Mouse (Mus musculus) MEL (cell line): ENCODE data around the gene Tsacc. TPM values are rescaled to one million over a fixed set of nuclear protein-coding genes. Genes with fewer than 3 reads are reported as not detected.
"Not testable (repeated sequence)": the region's sequence is repeated elsewhere in the genome, so short reads cannot be mapped to it uniquely, and the experiment has no call there.

Source experiments
- DNase-seq: peaks from one replicate; pipeline ENCODE4 v3.0.0; 2011; ENCODE audit warnings: low read depth, low spot score
- H3K27ac ChIP-seq: 2 replicates; pipeline ENCODE4 v1.5.1; 2012; ENCODE audit warnings: low read depth, mild to moderate bottlenecking, control low read depth, low read length, moderate library complexity; ENCODE audit not compliant: control insufficient read depth
- H3K27me3 ChIP-seq, 2 experiments: fragments of 150-350 bp in 1 of 2; sonication (generic) in 1 of 2; 2 replicates each; pipeline ENCODE4 v1.6.1; 2012; ENCODE audit warnings: low read length in 2 of 2, mild to moderate bottlenecking in 2 of 2, improper control_type of control experiment in 1 of 2, moderate library complexity in 1 of 2; ENCODE audit not compliant: insufficient read depth in 2 of 2, control insufficient read depth in 1 of 2
- H3K36me3 ChIP-seq, 2 experiments: 2 replicates each; pipeline ENCODE4 v1.6.1; 2012 to 2014; ENCODE audit warnings: low read length in 2 of 2, improper control_type of control experiment in 1 of 2, inconsistent platforms in 1 of 2, mild to moderate bottlenecking in 1 of 2; ENCODE audit not compliant: insufficient read depth in 2 of 2, control insufficient read depth in 1 of 2
- H3K4me1 ChIP-seq, 2 experiments: fragments of 150-350 bp in 1 of 2; sonication (generic) in 1 of 2; 2 replicates each; pipeline ENCODE4 v1.6.1; 2012; ENCODE audit warnings: low read length in 2 of 2, improper control_type of control experiment in 1 of 2, mild to moderate bottlenecking in 1 of 2; ENCODE audit not compliant: insufficient read depth in 2 of 2, control insufficient read depth in 1 of 2
- H3K4me3 ChIP-seq, 2 experiments: fragments of 150-350 bp in 1 of 2; sonication (generic) in 1 of 2; 2 replicates each; pipeline ENCODE4 v1.5.1; 2012; ENCODE audit warnings: low read depth in 2 of 2, low read length in 2 of 2, mild to moderate bottlenecking in 2 of 2, moderate library complexity in 2 of 2, control low read depth in 1 of 2, improper control_type of control experiment in 1 of 2; ENCODE audit not compliant: control insufficient read depth in 1 of 2, insufficient read depth in 1 of 2
- H3K79me2 ChIP-seq: 2 replicates; pipeline ENCODE4 v1.6.1; 2012; ENCODE audit warnings: mild to moderate bottlenecking, low read length, moderate library complexity; ENCODE audit not compliant: control insufficient read depth, poor library complexity, insufficient read depth
- H3K9ac ChIP-seq: 2 replicates; pipeline ENCODE4 v1.6.1; 2012; ENCODE audit warnings: low read depth, mild to moderate bottlenecking, control low read depth, low read length, moderate library complexity; ENCODE audit not compliant: control insufficient read depth, poor library complexity, severe bottlenecking
- H3K9me3 ChIP-seq: fragments of 150-350 bp; sonication (generic); replicated peaks from 2 replicates; pipeline ENCODE4 v1.6.1; 2012; ENCODE audit warnings: mild to moderate bottlenecking, low read length, improper control_type of control experiment, moderate library complexity; ENCODE audit not compliant: insufficient read depth
- BHLHE40 ChIP-seq: IDR thresholded peaks from 2 replicates; pipeline ENCODE4 v1.6.1; 2012; ENCODE audit warnings: low read depth, mild to moderate bottlenecking, inconsistent platforms, low read length, improper control_type of control experiment, borderline replicate concordance
- CTCF ChIP-seq, 3 experiments: IDR thresholded peaks in 2 of 3; conservative IDR thresholded peaks in 1 of 3; 2 replicates each; pipeline ENCODE4 v1.5.1; 2011 to 2012; ENCODE audit warnings: low read length in 3 of 3, low read depth in 2 of 3, mild to moderate bottlenecking in 2 of 3, improper control_type of control experiment in 1 of 3, inconsistent platforms in 1 of 3, mixed read lengths in 1 of 3, moderate library complexity in 1 of 3; ENCODE audit not compliant: control insufficient read depth in 1 of 3, insufficient read depth in 1 of 3, poor library complexity in 1 of 3, severe bottlenecking in 1 of 3
- ELF1 ChIP-seq: IDR thresholded peaks from 2 replicates; pipeline ENCODE4 v1.6.1; 2014; ENCODE audit warnings: low read depth, mild to moderate bottlenecking, inconsistent platforms, low read length, improper control_type of control experiment, moderate library complexity
- EP300 ChIP-seq, 2 experiments: IDR thresholded peaks; 2 replicates each; pipeline ENCODE4 v1.6.1; 2011; ENCODE audit warnings: improper control_type of control experiment in 2 of 2, low read length in 2 of 2, low read depth in 1 of 2, mild to moderate bottlenecking in 1 of 2
- GATA1 ChIP-seq: IDR thresholded peaks from 2 replicates; pipeline ENCODE4 v1.6.1; 2011; ENCODE audit warnings: low read depth, low read length, improper control_type of control experiment
- HCFC1 ChIP-seq: IDR thresholded peaks from 2 replicates; pipeline ENCODE4 v1.6.1; 2012; ENCODE audit warnings: low read depth, mild to moderate bottlenecking, inconsistent platforms, low read length, improper control_type of control experiment, moderate library complexity
- JUND ChIP-seq: IDR thresholded peaks from 2 replicates; pipeline ENCODE4 v1.6.1; 2011; ENCODE audit warnings: low read depth, mild to moderate bottlenecking, improper control_type of control experiment, low read length
- MAFK ChIP-seq: IDR thresholded peaks from 2 replicates; pipeline ENCODE4 v1.6.1; 2011; ENCODE audit warnings: low read depth, mild to moderate bottlenecking, low read length, improper control_type of control experiment, borderline replicate concordance
- MYB ChIP-seq: IDR thresholded peaks from 2 replicates; pipeline ENCODE4 v1.6.1; 2011; ENCODE audit warnings: mild to moderate bottlenecking, low read depth, low read length, improper control_type of control experiment
- NELFE ChIP-seq: IDR thresholded peaks from 2 replicates; pipeline ENCODE4 v1.6.1; 2011; ENCODE audit warnings: low read depth, low read length, improper control_type of control experiment
- POLR2AphosphoS2 ChIP-seq: IDR thresholded peaks from 2 replicates; pipeline ENCODE4 v1.6.1; 2011; ENCODE audit warnings: low read length, improper control_type of control experiment
- POLR2AphosphoS5 ChIP-seq: IDR thresholded peaks from 2 replicates; pipeline ENCODE4 v1.6.1; 2012; ENCODE audit warnings: low read depth, borderline replicate concordance, mild to moderate bottlenecking, inconsistent platforms, low read length, moderate library complexity, mixed read lengths
- TBP ChIP-seq: IDR thresholded peaks from 2 replicates; pipeline ENCODE4 v1.8.0; 2011; ENCODE audit warnings: low read depth, low read length, improper control_type of control experiment
- TCF12 ChIP-seq: IDR thresholded peaks from 2 replicates; pipeline ENCODE4 v1.6.1; 2014; ENCODE audit warnings: low read depth, mild to moderate bottlenecking, inconsistent platforms, low read length, improper control_type of control experiment, moderate library complexity
- UBTF ChIP-seq: IDR thresholded peaks from 2 replicates; pipeline ENCODE4 v1.6.1; 2012; ENCODE audit warnings: low read depth, mild to moderate bottlenecking, inconsistent platforms, low read length, improper control_type of control experiment, moderate library complexity, borderline replicate concordance; ENCODE audit not compliant: insufficient read depth
- ZKSCAN1 ChIP-seq: IDR thresholded peaks from 2 replicates; pipeline ENCODE4 v1.6.1; 2012; ENCODE audit warnings: low read depth, mild to moderate bottlenecking, inconsistent platforms, low read length, improper control_type of control experiment, moderate library complexity
- polyA plus RNA-seq, 2 experiments: library from polyadenylated mRNA; stranded (reverse) in 1 of 2; unstranded in 1 of 2; fragments of >175 nt in 1 of 2; fragments of >200 nt in 1 of 2; gene quantifications; 2 replicates each; pipeline versions ENCODE4 v1.2.1 to v1.2.4; 2012; ENCODE audit warnings: low replicate concordance in 2 of 2, low read depth in 1 of 2; ENCODE audit not compliant: insufficient read length in 2 of 2, insufficient read depth in 1 of 2, missing spikeins in 1 of 2
- total RNA-seq: library from RNA; depleted of rRNA; stranded (reverse); fragments of 300-350 nt; gene quantifications from 2 replicates; pipeline ENCODE4 v1.2.3, GENCODE M21; 2012

The Tsacc gene
- total and polyA plus RNA-seq, 3 experiments, result 34.1 to 41.1 TPM; not detected in 1

GRCm38 (mm10) chr3:88271298-88271697 is 25.5 kb downstream of the Tsacc start:
- H3K27ac ChIP-seq, H3K27me3 ChIP-seq, H3K79me2 ChIP-seq, H3K36me3 ChIP-seq, H3K4me3 ChIP-seq, H3K9me3 ChIP-seq, H3K9ac ChIP-seq: not testable (repeated sequence)
- peaks cover 2 to 13% of the 10 kb centered on the region in 2 experiments for H3K4me1 ChIP-seq
- TF ChIP-seq TCF12 (0 out of 2 replicates have a peak, but pooled peaks have one; percentile 30), EP300 (IDR thresholded peaks at IDR 0.05; ENCODE audit: low read depth in 1 of 2, low read length in 2 of 2) (peak; percentile 40 to 56; a peak in 3 of 4 replicates), GATA1 (peak; percentile 78), TBP (peak; percentile 97), MAFK (0 out of 2 replicates have a peak, but pooled peaks have one; percentile 40), ELF1 (0 out of 2 replicates have a peak, but pooled peaks have one; percentile 35)
- peak; percentile 64 for DNase-seq

GRCm38 (mm10) chr3:88268991-88269390 is 27.8 kb downstream of the Tsacc start:
- H3K27ac ChIP-seq, result no peak overlapping the region
- TF ChIP-seq HCFC1, result no peak
- TF ChIP-seq ELF1, result no peak
- no peak for TF ChIP-seq POLR2AphosphoS5
- TF ChIP-seq CTCF (IDR thresholded peaks at IDR 0.05 in 2 of 3, conservative IDR thresholded peaks at IDR 0.05 in 1 of 3; ENCODE audit: control insufficient read depth in 1 of 3, insufficient read depth in 1 of 3, low read depth in 2 of 3, low read length in 3 of 3, poor library complexity in 1 of 3, severe bottlenecking in 1 of 3), result no peak
- TF ChIP-seq POLR2AphosphoS2, result no peak
- no peak for TF ChIP-seq TCF12
- no peak for TF ChIP-seq MYB
- TF ChIP-seq JUND, result no peak
- TF ChIP-seq UBTF, result no peak
- no peak for TF ChIP-seq NELFE
- TF ChIP-seq ZKSCAN1, result no peak

GRCm38 (mm10) chr3:88268014-88268413 is 28.8 kb downstream of the Tsacc start:
- DNase-seq, result peak; percentile 59
- H3K9me3 ChIP-seq, H3K4me3 ChIP-seq, H3K27me3 ChIP-seq, H3K36me3 ChIP-seq, H3K79me2 ChIP-seq, H3K27ac ChIP-seq: not testable (repeated sequence)
- H3K4me1 ChIP-seq, result peaks cover 2 to 13% of the 10 kb centered on the region in 2 experiments
- TF ChIP-seq GATA1 (peak; percentile 3; the same call in 1 of the 2 replicates), BHLHE40 (peak; percentile 74; the same call in 1 of the 2 replicates)
- TF ChIP-seq, all 39 proteins: peak for 2; not testable (repeated sequence) for 37
- H3K9ac ChIP-seq, result not testable (repeated sequence)

More at GRCm38 (mm10) chr3:88268991-88269390, 27.8 kb downstream of the Tsacc start:
- Histone ChIP-seq H3K9me3 (no peaks in the 10 kb centered on the region), H3K9ac (no peak overlapping the region), H3K36me3 (peaks cover 0 to 7% of the 10 kb centered on the region in 2 experiments; a peak in 2 of 4 replicates), H3K79me2 (no peaks in the 10 kb centered on the region), H3K4me1 (peaks cover 2 to 13% of the 10 kb centered on the region in 2 experiments), H3K4me3 (no peak overlapping the region), H3K27me3 (no peaks in the 10 kb centered on the region; a peak in 1 of 4 replicates)
- DNase-seq, result no peak
